Mouse (Mus musculus) large intestine, adult 2 months (tissue): ENCODE results near the gene Mgst1. TPM values are rescaled to one million over a fixed set of nuclear protein-coding genes. Genes with fewer than 3 reads are reported as not detected.

Source experiments
- DNase-seq: peaks from one replicate; pipeline ENCODE4 v3.0.0-alpha.2; 2012; ENCODE audit warnings: low read depth, low spot score
- WGBS: fragments of 180-500 bp; shearing (Covaris S2); methylation state at CpG from one replicate; pipeline ENCODE4 v1.1.7; 2018; 5-methylcytosine and 5-hydroxymethylcytosine counted together
- polyA plus RNA-seq: library from polyadenylated mRNA; depleted of rRNA; stranded (reverse); fragments of >200 nt; gene quantifications from 2 replicates; pipeline ENCODE4 v1.2.3, GENCODE M21; 2012; rRNA removed

Mgst1 gene
- polyA plus RNA-seq: 638 and 655 TPM in 2 replicates

- DNase-seq: no peak
- under 1% methylated on average over 5 of the region's 5 CpGs for WGBS
These were observed at the start of gene Mgst1 for GRCm38 (mm10) chr6:138139930-138140329. Mgst1 (plus strand) TSS chr6:138140316.

GRCm38 (mm10) chr6:138092432-138092831 lies 47.7 kb upstream of the Mgst1 start:
- WGBS: 27% methylated on average over 7 of the region's 7 CpGs
- DNase-seq: no peak

- DNase-seq: no peak
- 41% methylated on average over 3 of the region's 3 CpGs for whole genome bisulfite sequencing
These were observed 45.1 kb upstream of the Mgst1 start for GRCm38 (mm10) chr6:138095060-138095459.

- WGBS: 45% methylated on average over 3 of the region's 3 CpGs
- no peak for DNase-seq
These were observed 40.5 kb upstream of the Mgst1 start for GRCm38 (mm10) chr6:138099646-138100045.

- WGBS: 57% methylated on average over 4 of the region's 4 CpGs
- no peak for DNase-seq
These were observed 38.3 kb upstream of the Mgst1 start for GRCm38 (mm10) chr6:138101843-138102242.

- no peak for DNase-seq
- WGBS: 82% methylated on average over 7 of the region's 7 CpGs
These were observed 37.2 kb upstream of the Mgst1 start for GRCm38 (mm10) chr6:138102940-138103339.

- no peak for DNase-seq
These were observed 35.6 kb upstream of the Mgst1 start for GRCm38 (mm10) chr6:138104559-138104958.

- no peak for DNase-seq
- 28% methylated on average over 3 of the region's 3 CpGs for WGBS
These were observed 22.6 kb upstream of the Mgst1 start for GRCm38 (mm10) chr6:138117496-138117895.

GRCm38 (mm10) chr6:138128392-138129335 lies 11.5 kb upstream of the Mgst1 start:
- DNase-seq: no peak
- 72% methylated on average over 10 of the region's 10 CpGs for WGBS

GRCm38 (mm10) chr6:138130541-138130940 lies 9.6 kb upstream of the Mgst1 start:
- no peak for DNase-seq
- 23% methylated on average over 3 of the region's 3 CpGs for WGBS

GRCm38 (mm10) chr6:138140336-138140735 lies 220 bp downstream of the Mgst1 start:
- no peak for DNase-seq

GRCm38 (mm10) chr6:138141111-138141592 lies 1.0 kb downstream of the Mgst1 start:
- WGBS: 10% methylated on average over 4 of the region's 4 CpGs
- DNase-seq: no peak

More at GRCm38 (mm10) chr6:138140336-138140735, 220 bp downstream of the Mgst1 start:
- under 1% methylated on average over 16 of the region's 16 CpGs for WGBS

GRCm38 (mm10) chr6:138142604-138143003 lies 2.5 kb downstream of the Mgst1 start:
- DNase-seq: no peak
- WGBS: 40% methylated on average over 7 of the region's 7 CpGs

- DNase-seq: no peak
- 21% methylated on average over 3 of the region's 3 CpGs for WGBS
These were observed 3.3 kb downstream of the Mgst1 start for GRCm38 (mm10) chr6:138143450-138143849.

GRCm38 (mm10) chr6:138153111-138153510 lies 13.0 kb downstream of the Mgst1 start:
- DNase-seq: no peak
- 14% methylated on average over 5 of the region's 5 CpGs for WGBS

- 73% methylated on average over 7 of the region's 7 CpGs for WGBS
These were observed 23.8 kb downstream of the Mgst1 start for GRCm38 (mm10) chr6:138163920-138164319.

GRCm38 (mm10) chr6:138171480-138172224 lies 31.5 kb downstream of the Mgst1 start:
- no peak for DNase-seq
- 59% methylated on average over 15 of the region's 15 CpGs for WGBS

More at GRCm38 (mm10) chr6:138163920-138164319, 23.8 kb downstream of the Mgst1 start:
- DNase-seq: no peak
